Comparison of ENCODE assay signal across 9 mouse cellular contexts in the genomic region with DNA sequence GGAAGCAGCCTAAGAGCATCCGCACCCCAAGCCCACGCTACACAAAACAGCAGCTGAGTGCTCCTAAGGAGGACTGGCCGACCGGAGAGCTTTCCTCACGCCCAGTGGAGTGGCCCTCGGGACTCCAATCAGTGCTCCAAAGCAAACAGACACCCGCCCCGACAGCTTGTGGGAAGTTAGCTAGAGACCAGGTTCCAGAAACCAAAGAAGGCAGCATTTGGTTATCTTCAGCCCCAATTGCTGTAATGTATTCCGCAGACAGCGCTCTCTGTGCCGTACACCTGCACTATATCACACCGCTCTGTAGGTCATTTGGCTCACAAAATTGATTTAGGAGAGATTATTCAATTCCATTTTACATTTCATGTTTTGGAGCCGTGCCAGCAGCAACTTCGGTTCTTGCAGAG. TPM values are rescaled to one million over a fixed set of nuclear protein-coding genes. Genes with fewer than 3 reads are reported as not detected.
DNase-seq lines count a peak whose midpoint lies in the region; ATAC-seq lines count a peak whose summit lies in the region.
"Had no signal": no experiment of that assay in that cellular context is flagged by ENCODE, and none has a peak within 500 bp of the region (broad histone marks: within the 10 kb centered on the region; RNA-seq: fewer than 3 reads in every experiment).

No protein-coding gene starts in this region.

- peak; percentile 51 for ATAC-seq in megakaryocyte progenitor cell, adult 5-6 weeks (replicated peaks; ENCODE audit: poor library complexity)

- peak; percentile 18 for DNase-seq in gastrocnemius, adult 18-20 months (ENCODE audit: low spot score)
- no peak for DNase-seq in gastrocnemius, adult 8-10 months (ENCODE audit: low spot score in 2 of 2)
- peak; percentile 53 for DNase-seq in heart, adult 8-10 months (ENCODE audit: low spot score)
- DNase-seq in kidney, postnatal 10 days, result peak; percentile 58
- DNase-seq in right cerebral cortex, postnatal 25 days, result no peak
- DNase-seq in spleen, postnatal 4 days (ENCODE audit: low spot score in 2 of 2), result no peak
- DNase-seq in ovary, postnatal 14 days (ENCODE audit: low spot score), result no peak

RNA-seq across cellular contexts. Expression of gene Pcbp3, which starts 55.7 kb away (rescaled TPM):
- total RNA-seq in gastrocnemius, adult 18-20 months (2021), result 1 to 10 TPM; 1.2 to 1.8 TPM
- total RNA-seq in gastrocnemius, adult 8-10 months (2022), result 1 to 10 TPM; 1.3 to 3.6 (median 1.7) TPM
- total RNA-seq in heart, adult 8-10 months (2022), result 1 to 10 TPM; 2.5 to 4.3 (median 3.1) TPM
- 5.9 and 10.9 TPM in 2 replicates for total RNA-seq in megakaryocyte progenitor cell, adult 5-6 weeks (2015)
- 6.9 and 7.4 TPM in 2 replicates for total RNA-seq in megakaryocyte progenitor cell, adult 5-6 weeks (2017)
- total RNA-seq: CH12.LX had no signal

Comparison
In these comparisons a context has a peak if more than half of its experiments do, and no peak if none do; other contexts are left out.
1. DNase-seq: peak in gastrocnemius, adult 18-20 months (single experiment), heart, adult 8-10 months (single experiment) and kidney, postnatal 10 days (single experiment); none in gastrocnemius, adult 8-10 months (0 of 2), right cerebral cortex, postnatal 25 days (single experiment), spleen, postnatal 4 days (0 of 2) and ovary, postnatal 14 days (single experiment).